Mouse (Mus musculus) forebrain, embryonic 11.5 days (tissue): ENCODE measurements at regions not wholly inside any gene's neighbourhood (a gene's known extent, or its start where the extent isn't known, plus 50 kb on each side); places are given as distances from the start of the nearest gene placed in this dataset.

Source experiments
- ATAC-seq: fragments of 200-750 bp; cut with Nextera tagmentation; replicated peaks from 2 replicates; pipeline ENCODE4 v1.8.0; 2017; ENCODE audit warnings: moderate TSS enrichment; ENCODE audit not compliant: low FRiP score
- DNase-seq: peaks from one replicate; pipeline ENCODE4 v3.0.0-alpha.2; 2017; ENCODE audit warnings: low spot score
- H3K27ac ChIP-seq: fragments of 300-500 bp; sonication (generic); 2 replicates; pipeline ENCODE4 v1.5.1; 2014; ENCODE audit warnings: low read depth, low read length
- H3K27me3 ChIP-seq: fragments of 300-500 bp; sonication (generic); 2 replicates; pipeline ENCODE4 v1.6.1; 2014; ENCODE audit warnings: mild to moderate bottlenecking, low read length, mixed read lengths; ENCODE audit not compliant: control insufficient read depth, insufficient read depth
- H3K36me3 ChIP-seq: fragments of 300-500 bp; sonication (generic); 2 replicates; pipeline ENCODE4 v1.6.1; 2014; ENCODE audit warnings: mild to moderate bottlenecking, low read length, moderate library complexity, mixed read lengths; ENCODE audit not compliant: control insufficient read depth, insufficient read depth
- H3K4me1 ChIP-seq: fragments of 300-500 bp; sonication (generic); replicated peaks from 2 replicates; pipeline ENCODE4 v1.6.1; 2014; ENCODE audit warnings: low read length, mixed read lengths; ENCODE audit not compliant: control insufficient read depth, insufficient read depth
- H3K4me2 ChIP-seq: fragments of 300-500 bp; sonication (generic); 2 replicates; pipeline ENCODE4 v1.6.1; 2014; ENCODE audit warnings: low read depth, mild to moderate bottlenecking, low read length, moderate library complexity, mixed read lengths; ENCODE audit not compliant: severe bottlenecking
- H3K4me3 ChIP-seq: fragments of 300-500 bp; sonication (generic); 2 replicates; pipeline ENCODE4 v1.5.1; 2014; ENCODE audit warnings: low read depth, low read length
- H3K9ac ChIP-seq: fragments of 300-500 bp; sonication (generic); 2 replicates; pipeline ENCODE4 v1.6.1; 2014; ENCODE audit warnings: low read length
- H3K9me3 ChIP-seq: fragments of 300-500 bp; sonication (generic); 2 replicates; pipeline ENCODE4 v1.6.1; 2016; ENCODE audit warnings: low read length, mixed read lengths; ENCODE audit not compliant: control insufficient read depth
- WGBS: fragments of 180-500 bp; shearing (Covaris S2); extraction: QIAGEN DNeasy Blood & Tissue Kit; methylation state at CpG from one replicate; pipeline ENCODE4 v1.1.7; 2014; 5-methylcytosine and 5-hydroxymethylcytosine counted together

GRCm38 (mm10) chr1:75642496-75642895, 96.4 kb downstream of the Slc4a3 start:
- no peak overlapping the region for H3K4me2 ChIP-seq
- no peak overlapping the region for H3K4me3 ChIP-seq
- H3K36me3 ChIP-seq: no peaks in the 10 kb centered on the region
- H3K9me3 ChIP-seq: no peaks in the 10 kb centered on the region
- H3K9ac ChIP-seq: no peak overlapping the region
- WGBS: 61% methylated on average over 3 of the region's 3 CpGs
- DNase-seq: no peak
- no peak for ATAC-seq
- no peaks in the 10 kb centered on the region for H3K27me3 ChIP-seq
- H3K4me1 ChIP-seq: no peaks in the 10 kb centered on the region
- no peak overlapping the region for H3K27ac ChIP-seq

- no peak overlapping the region for H3K9ac ChIP-seq
- 0 out of 2 replicates have a peak, but pooled peaks have one; percentile 39 for ATAC-seq
- no peak overlapping the region for H3K4me2 ChIP-seq
- H3K4me3 ChIP-seq: no peak overlapping the region
- DNase-seq: peak; percentile 83
- no peaks in the 10 kb centered on the region for H3K4me1 ChIP-seq
- WGBS: 8% methylated on average over 10 of the region's 10 CpGs
- no peak overlapping the region for H3K27ac ChIP-seq
- H3K9me3 ChIP-seq: no peaks in the 10 kb centered on the region
- H3K27me3 ChIP-seq: no peaks in the 10 kb centered on the region; the same call in 1 of the 2 replicates
- H3K36me3 ChIP-seq: no peaks in the 10 kb centered on the region
Measured at GRCm38 (mm10) chr1:75652547-75652946, 106.5 kb downstream of the Slc4a3 start.

- Histone ChIP-seq H3K4me2 (no peak overlapping the region), H3K27ac (no peak overlapping the region), H3K27me3 (no peaks in the 10 kb centered on the region; the same call in 1 of the 2 replicates), H3K36me3 (no peaks in the 10 kb centered on the region), H3K9me3 (no peaks in the 10 kb centered on the region), H3K4me1 (no peaks in the 10 kb centered on the region), H3K9ac (no peak overlapping the region), H3K4me3 (no peak overlapping the region)
- DNase-seq (no peak), ATAC-seq (peak; percentile 33; the same call in 1 of the 2 replicates)
- whole genome bisulfite sequencing: 62% methylated on average over 3 of the region's 3 CpGs
Measured at GRCm38 (mm10) chr1:75652987-75653573, 107.0 kb downstream of the Slc4a3 start.

- WGBS: 6% methylated on average over 9 of the region's 9 CpGs
- peak; percentile 82 for ATAC-seq
- H3K4me3 ChIP-seq: no peak overlapping the region
- no peak overlapping the region for H3K9ac ChIP-seq
- peak overlapping the region; percentile 37; the same call in 1 of the 2 replicates for H3K4me2 ChIP-seq
- H3K4me1 ChIP-seq: no peaks in the 10 kb centered on the region
- DNase-seq: peak; percentile 82
- no peak overlapping the region for H3K27ac ChIP-seq
- no peaks in the 10 kb centered on the region for H3K36me3 ChIP-seq
- no peaks in the 10 kb centered on the region; the same call in 1 of the 2 replicates for H3K27me3 ChIP-seq
- H3K9me3 ChIP-seq: no peaks in the 10 kb centered on the region
Measured at GRCm38 (mm10) chr1:75653671-75654076, 107.6 kb downstream of the Slc4a3 start.

GRCm38 (mm10) chr1:75656592-75656991, 110.5 kb downstream of the Slc4a3 start:
- no peak for ATAC-seq

GRCm38 (mm10) chr1:75660336-75661100, 114.5 kb downstream of the Slc4a3 start:
- no peak for DNase-seq
- Histone ChIP-seq H3K36me3 (no peaks in the 10 kb centered on the region), H3K4me2 (no peak overlapping the region), H3K9ac (no peak overlapping the region), H3K9me3 (peaks cover 3% of the 10 kb centered on the region; the same call in 1 of the 2 replicates), H3K27ac (no peak overlapping the region), H3K27me3 (peaks cover 11% of the 10 kb centered on the region; the same call in 1 of the 2 replicates), H3K4me1 (peaks cover 3% of the 10 kb centered on the region; the same call in 1 of the 2 replicates), H3K4me3 (no peak overlapping the region)
- WGBS: 88% methylated on average over 7 of the region's 7 CpGs
- ATAC-seq: no peak

More at GRCm38 (mm10) chr1:75656592-75656991, 110.5 kb downstream of the Slc4a3 start:
- Histone ChIP-seq H3K9ac (no peak overlapping the region), H3K9me3 (peaks cover 3% of the 10 kb centered on the region; the same call in 1 of the 2 replicates), H3K4me1 (no peaks in the 10 kb centered on the region), H3K27ac (no peak overlapping the region), H3K4me2 (no peak overlapping the region), H3K4me3 (no peak overlapping the region), H3K36me3 (no peaks in the 10 kb centered on the region), H3K27me3 (no peaks in the 10 kb centered on the region; the same call in 1 of the 2 replicates)
- WGBS: 67% methylated on average over 4 of the region's 4 CpGs
- DNase-seq: no peak

GRCm38 (mm10) chr1:75662141-75662990, 116.3 kb downstream of the Slc4a3 start:
- no peak overlapping the region for H3K9ac ChIP-seq
- H3K4me2 ChIP-seq: 0 out of 2 replicates have a peak overlapping the region, but pooled peaks have one; percentile 5
- DNase-seq (peak; percentile 59), ATAC-seq (0 out of 2 replicates have a peak, but pooled peaks have one; percentile 15)
- no peaks in the 10 kb centered on the region for H3K36me3 ChIP-seq
- no peak overlapping the region for H3K27ac ChIP-seq
- peaks cover 15% of the 10 kb centered on the region; the same call in 1 of the 2 replicates for H3K27me3 ChIP-seq
- no peak overlapping the region for H3K4me3 ChIP-seq
- peaks cover 3% of the 10 kb centered on the region; the same call in 1 of the 2 replicates for H3K9me3 ChIP-seq
- WGBS: 14% methylated on average over 17 of the region's 17 CpGs
- H3K4me1 ChIP-seq: peaks cover 4% of the 10 kb centered on the region; the same call in 1 of the 2 replicates

GRCm38 (mm10) chr1:75667736-75668269, 121.7 kb downstream of the Slc4a3 start:
- Histone ChIP-seq H3K4me1 (peaks cover 6% of the 10 kb centered on the region; the same call in 1 of the 2 replicates), H3K27me3 (peaks cover 45% of the 10 kb centered on the region), H3K4me2 (no peak overlapping the region), H3K36me3 (no peaks in the 10 kb centered on the region), H3K4me3 (no peak overlapping the region), H3K9me3 (no peaks in the 10 kb centered on the region; the same call in 1 of the 2 replicates), H3K9ac (no peak overlapping the region), H3K27ac (no peak overlapping the region)
- DNase-seq (peak; percentile 65), ATAC-seq (peak; percentile 84)
- WGBS: 9% methylated on average over 6 of the region's 6 CpGs
